Mouse (Mus musculus) liver, embryonic 14.5 days (tissue): ENCODE data around the gene Tas2r135.

Experiments used
- CTCF ChIP-seq: IDR thresholded peaks from 2 replicates; pipeline ENCODE4 v1.5.1; 2016; ENCODE audit warnings: antibody characterized with exemption, low read depth, control low read depth
- EP300 ChIP-seq: IDR thresholded peaks from 2 replicates; pipeline ENCODE4 v1.6.1; 2016; ENCODE audit warnings: antibody characterized with exemption, low read depth

GRCm38 (mm10) chr6:42380416-42381144 is 24.7 kb upstream of the Tas2r135 start:
- TF ChIP-seq CTCF (peak; percentile 73), EP300 (no peak)
